Mouse (Mus musculus): ENCODE measurements at regions not wholly inside any gene's neighbourhood (a gene's known extent, or its start where the extent isn't known, plus 50 kb on each side); places are given as distances from the start of the nearest gene placed in this dataset.

GRCm38 (mm10) chr8:114052426-114052825, 80.9 kb upstream of the Nudt7 start:
- no peak for TF ChIP-seq POLR2A (IDR thresholded peaks at IDR 0.05; ENCODE audit: insufficient read depth, low read depth, low read length)
- no peak for TF ChIP-seq CTCF (IDR thresholded peaks at IDR 0.05; ENCODE audit: insufficient read depth, low read depth, low read length)
